ENCODE assay signal across 9 mouse cellular contexts in genomic region chr1:50924838-50925355, GRCm38 (mm10). TPM values are rescaled to one million over a fixed set of nuclear protein-coding genes. Genes with fewer than 3 reads are reported as not detected.
DNase-seq lines count a peak whose midpoint lies in the region; ATAC-seq and TF ChIP-seq lines count a peak whose summit lies in the region.
"Had no signal": no experiment of that assay in that cellular context is flagged by ENCODE, and none has a peak within 500 bp of the region (broad histone marks: within the 10 kb centered on the region; RNA-seq: fewer than 3 reads in every experiment).

No protein-coding gene starts in this region.

- H3K4me2 ChIP-seq in heart, embryonic 14.5 days (ENCODE audit: low read length) = peak overlapping the region; percentile 100; the same call in 1 of the 2 replicates
- no peak overlapping the region for H3K4me2 ChIP-seq in heart, embryonic 12.5 days
- H3K4me2 ChIP-seq in forebrain, embryonic 15.5 days (replicated peaks) = peak overlapping the region; percentile 85

- no peaks in the 10 kb centered on the region; a peak in 2 of 4 replicates for H3K4me1 ChIP-seq in heart, embryonic 14.5 days (ENCODE audit: control insufficient read depth in 2 of 2, insufficient read depth in 2 of 2, low read length in 2 of 2)
- H3K4me1 ChIP-seq in heart, embryonic 12.5 days (replicated peaks) = peaks cover 8% of the 10 kb centered on the region; the same call in 1 of the 2 replicates
- H3K4me1 ChIP-seq in forebrain, embryonic 15.5 days = peaks cover 14% of the 10 kb centered on the region

- peaks cover 21% of the 10 kb centered on the region for H3K27me3 ChIP-seq in heart, embryonic 14.5 days (ENCODE audit: control insufficient read depth, insufficient read depth, low read length)
- H3K27me3 ChIP-seq in heart, embryonic 12.5 days (replicated peaks) = peaks cover 20% of the 10 kb centered on the region
- no peaks in the 10 kb centered on the region for H3K27me3 ChIP-seq in forebrain, embryonic 15.5 days

- no peak for ATAC-seq in heart, embryonic 14.5 days (ENCODE audit: insufficient number of reproducible peaks, insufficient read depth, low FRiP score, low read depth)
- no peak for ATAC-seq in heart, embryonic 12.5 days (ENCODE audit: insufficient number of reproducible peaks, low FRiP score)
- no peak for ATAC-seq in forebrain, embryonic 15.5 days (replicated peaks)

- no peak overlapping the region for H3K27ac ChIP-seq in heart, embryonic 14.5 days (replicated peaks in 1 of 2; ENCODE audit: control insufficient read depth in 1 of 2, insufficient read depth in 1 of 2, low read depth in 2 of 2, low read length in 2 of 2)
- H3K27ac ChIP-seq in heart, embryonic 12.5 days (ENCODE audit: poor library complexity, severe bottlenecking) = no peak overlapping the region
- H3K27ac ChIP-seq in forebrain, embryonic 15.5 days (replicated peaks) = peak overlapping the region; percentile 90
- H3K27ac ChIP-seq in left cerebral cortex, adult 2 months = peak overlapping the region; percentile 99

- peak; percentile 64 for TF ChIP-seq CTCF in left cerebral cortex, adult 2 months (IDR thresholded peaks at IDR 0.05)

- H3K4me3 ChIP-seq in heart, embryonic 14.5 days (ENCODE audit: control insufficient read depth in 1 of 2, insufficient read depth in 1 of 2, low read depth in 1 of 2, low read length in 2 of 2) = 0 out of 4 replicates have a peak overlapping the region, but pooled peaks of 1 of the 2 experiments have one; percentile 62
- H3K4me3 ChIP-seq in heart, embryonic 12.5 days = no peak overlapping the region
- peak overlapping the region; percentile 73 for H3K4me3 ChIP-seq in forebrain, embryonic 15.5 days
- peak overlapping the region; percentile 75 for H3K4me3 ChIP-seq in left cerebral cortex, adult 2 months

- no peak overlapping the region for H3K9ac ChIP-seq in heart, embryonic 14.5 days (ENCODE audit: low read length)
- H3K9ac ChIP-seq in heart, embryonic 12.5 days = no peak overlapping the region
- H3K9ac ChIP-seq in forebrain, embryonic 15.5 days (replicated peaks) = peak overlapping the region; percentile 73

- DNase-seq in left cerebral cortex, adult 2 months (ENCODE audit: extremely low spot score in 1 of 2, low spot score in 2 of 2) = peak; percentile 31 to 45
- DNase-seq in right cerebral cortex, adult 2 months (ENCODE audit: low spot score in 2 of 2) = peak; percentile 65 to 70
- no peak for DNase-seq in adrenal gland, postnatal 25 days
- no peak for DNase-seq in heart, adult 11 months
- DNase-seq in spleen, postnatal 14 days (ENCODE audit: low spot score in 2 of 2) = no peak

- no peaks in the 10 kb centered on the region for H3K36me3 ChIP-seq in heart, embryonic 14.5 days (ENCODE audit: control insufficient read depth, insufficient read depth, low read length)
- H3K36me3 ChIP-seq in heart, embryonic 12.5 days = no peaks in the 10 kb centered on the region
- no peaks in the 10 kb centered on the region for H3K36me3 ChIP-seq in forebrain, embryonic 15.5 days

- intact Hi-C loops in left cerebral cortex, adult 2 months (cut with DNase I) = loop anchor here (5.0 kb wide), 2 partner anchors 342 to 672 kb away; no protein-coding TSS in a partner anchor

- 47% methylated on average over 5 of the region's 5 CpGs for WGBS in heart, embryonic 14.5 days
- WGBS in heart, embryonic 12.5 days = 47% methylated on average over 5 of the region's 5 CpGs
- WGBS in forebrain, embryonic 15.5 days = 31% methylated on average over 5 of the region's 5 CpGs

- H3K9me3 ChIP-seq in heart, embryonic 14.5 days (ENCODE audit: control insufficient read depth, low read length) = no peaks in the 10 kb centered on the region
- H3K9me3 ChIP-seq in heart, embryonic 12.5 days (replicated peaks) = no peaks in the 10 kb centered on the region
- H3K9me3 ChIP-seq in forebrain, embryonic 15.5 days = no peaks in the 10 kb centered on the region

RNA-seq across cellular contexts. Expression of gene Tmeff2, which starts 24.4 kb away (rescaled TPM):
- polyA plus RNA-seq in heart, embryonic 14.5 days (2014; fragmentation: Nextera tagmentation; extraction: Ambion mirVana) = 1.3 and 1.4 TPM in 2 replicates
- polyA plus RNA-seq in heart, embryonic 12.5 days (2016; fragmentation: Nextera tagmentation; extraction: Ambion mirVana) = 1.2 and 1.3 TPM in 2 replicates
- polyA plus RNA-seq in forebrain, embryonic 15.5 days (2015; fragmentation: Nextera tagmentation; extraction: Ambion mirVana) = 30.3 and 32.2 TPM in 2 replicates
- 10 to 100 TPM; 48.1 to 50.0 TPM for total RNA-seq in left cerebral cortex, adult 2 months (2021)
- 4.3 and 6.4 TPM in 2 replicates for total RNA-seq in adrenal gland, postnatal 25 days (2021)
- total RNA-seq: hematopoietic stem cell, adult 5-6 weeks had no signal

Comparison
In these comparisons a context has a peak if more than half of its experiments do, and no peak if none do; other contexts are left out.
1. H3K27ac ChIP-seq: peak in forebrain, embryonic 15.5 days (single experiment) and left cerebral cortex, adult 2 months (single experiment); none in heart, embryonic 14.5 days (0 of 2) and heart, embryonic 12.5 days (single experiment).
2. DNase-seq: peak in left cerebral cortex, adult 2 months (2 of 2) and right cerebral cortex, adult 2 months (2 of 2); none in adrenal gland, postnatal 25 days (single experiment), heart, adult 11 months (single experiment) and spleen, postnatal 14 days (0 of 2).
3. RNA of gene Tmeff2, which starts 24.4 kb away (polyA plus RNA-seq): 30.3 to 32.2 TPM in forebrain, embryonic 15.5 days; 1.3 to 1.4 TPM in heart, embryonic 14.5 days and 1.2 to 1.3 TPM in heart, embryonic 12.5 days; every median in the first group is over 10 times any median in the second.